Mouse (Mus musculus) heart, embryonic 12.5 days (tissue): ENCODE measurements around the gene Mcrs1. TPM values are rescaled to one million over a fixed set of nuclear protein-coding genes. Genes with fewer than 3 reads are reported as not detected.

ENCODE experiments used
- ATAC-seq: fragments of 200-750 bp; cut with Nextera tagmentation; 2 replicates; pipeline ENCODE4 v1.8.0; 2017; ENCODE audit warnings: moderate TSS enrichment, moderate library complexity; ENCODE audit not compliant: insufficient number of reproducible peaks, low FRiP score
- H3K27ac ChIP-seq: fragments of 300-500 bp; sonication (generic); 2 replicates; pipeline ENCODE4 v1.5.1; 2016; ENCODE audit warnings: mild to moderate bottlenecking, moderate library complexity; ENCODE audit not compliant: poor library complexity, severe bottlenecking
- H3K27me3 ChIP-seq: fragments of 300-500 bp; sonication (generic); replicated peaks from 2 replicates; pipeline ENCODE4 v1.6.1; 2016; ENCODE audit warnings: mild to moderate bottlenecking, moderate library complexity
- H3K36me3 ChIP-seq: fragments of 300-500 bp; sonication (generic); 2 replicates; pipeline ENCODE4 v1.6.1; 2016; ENCODE audit warnings: mild to moderate bottlenecking, moderate library complexity
- H3K4me1 ChIP-seq: fragments of 300-500 bp; sonication (generic); replicated peaks from 2 replicates; pipeline ENCODE4 v1.6.1; 2016; ENCODE audit warnings: mild to moderate bottlenecking
- H3K4me2 ChIP-seq: fragments of 300-500 bp; sonication (generic); 2 replicates; pipeline ENCODE4 v1.6.1; 2016; ENCODE audit warnings: mild to moderate bottlenecking, moderate library complexity
- H3K4me3 ChIP-seq: fragments of 300-500 bp; sonication (generic); 2 replicates; pipeline ENCODE4 v1.5.1; 2016; ENCODE audit warnings: mild to moderate bottlenecking
- H3K9ac ChIP-seq: fragments of 300-500 bp; sonication (generic); 2 replicates; pipeline ENCODE4 v1.6.1; 2016; ENCODE audit warnings: mild to moderate bottlenecking, moderate library complexity
- H3K9me3 ChIP-seq: fragments of 300-500 bp; sonication (generic); replicated peaks from 2 replicates; pipeline ENCODE4 v1.6.1; 2016; ENCODE audit warnings: mild to moderate bottlenecking, moderate library complexity
- WGBS: fragments of 180-500 bp; shearing (Covaris S2); methylation state at CpG from one replicate; pipeline ENCODE4 v1.1.7; 2016; 5-methylcytosine and 5-hydroxymethylcytosine counted together
- polyA plus RNA-seq: library from polyadenylated mRNA; unstranded; fragments of >200 nt; fragmentation: Nextera tagmentation; extraction: Ambion mirVana; gene quantifications from 2 replicates; pipeline ENCODE4 v1.2.1, GENCODE M21; 2016

The Mcrs1 gene
- 143 and 152 TPM in 2 replicates for polyA plus RNA-seq

DNA sequence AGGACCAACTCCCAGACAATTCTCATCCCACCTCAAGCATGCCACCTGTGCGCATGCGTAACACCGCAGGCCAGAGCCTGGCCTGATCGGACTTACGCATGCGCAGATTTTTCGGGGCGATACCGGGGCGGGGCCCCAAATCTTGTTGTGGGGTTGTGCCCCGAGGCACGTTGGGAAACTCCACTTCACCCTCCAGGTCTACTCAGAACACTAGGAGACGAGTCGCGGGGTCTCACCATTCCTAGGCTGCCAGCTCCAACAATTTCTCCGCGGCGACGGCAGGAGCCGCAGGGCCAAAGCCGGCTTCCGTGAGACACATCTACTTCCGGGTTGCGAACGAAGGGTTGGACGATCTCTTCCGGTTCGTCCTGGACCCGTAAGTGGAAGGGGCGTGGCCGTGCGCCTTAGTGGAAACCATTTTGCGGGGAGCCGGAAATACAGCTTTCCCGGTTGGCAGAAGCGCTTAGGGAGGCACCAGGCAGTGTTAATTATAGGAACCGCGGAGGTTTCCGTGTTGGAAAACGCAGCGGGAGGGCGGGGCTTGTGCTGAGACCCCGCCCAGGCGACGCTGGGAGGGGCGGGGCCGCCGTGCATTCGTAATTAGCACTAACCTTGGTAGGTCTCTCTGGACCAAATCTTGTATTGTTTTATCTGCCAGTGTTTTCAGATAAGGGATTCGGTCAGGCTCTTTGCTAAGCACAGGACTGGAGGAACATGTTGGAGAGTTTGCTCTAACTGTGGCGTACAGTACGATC, at the start of gene Mcrs1:
TSS of gene Mcrs1 (minus strand) at position 336 of the 755 bp plus-strand sequence.
- Histone ChIP-seq H3K4me3 (peak within 1 kb of the TSS; percentile 56), H3K4me2 (peak within 1 kb of the TSS; percentile 83), H3K36me3 (peaks cover 20% of the 10 kb centered on the region), H3K27ac (peak within 1 kb of the TSS; percentile 99), H3K27me3 (no peaks in the 10 kb centered on the region), H3K9ac (peak within 1 kb of the TSS; percentile 79), H3K9me3 (no peaks in the 10 kb centered on the region), H3K4me1 (peaks cover 57% of the 10 kb centered on the region)
- under 1% methylated on average over 52 of the region's 52 CpGs for WGBS
- ATAC-seq: peak; percentile 92

DNA sequence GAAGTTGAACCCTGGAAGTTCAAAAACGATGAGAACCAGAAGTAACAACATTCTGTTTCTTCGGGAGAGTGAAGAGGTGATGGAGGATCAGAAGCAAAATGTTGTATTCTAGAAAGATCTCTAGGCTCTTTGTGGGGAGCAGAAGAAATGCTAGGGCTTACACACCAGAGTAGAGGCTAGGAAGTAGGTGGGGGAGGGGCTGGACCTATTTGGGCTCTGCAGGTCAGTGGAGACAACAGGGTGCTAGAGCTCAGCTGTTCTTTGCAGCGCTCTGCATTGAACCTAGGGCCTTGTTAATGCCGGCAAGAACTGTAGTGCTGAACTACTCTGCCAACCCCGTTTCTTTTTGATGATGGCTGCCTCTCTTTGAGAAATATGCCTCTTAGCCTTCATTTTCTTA, 44.5 kb upstream of the Mcrs1 start:
- H3K4me2 ChIP-seq: peak overlapping the region; percentile 83
- no peak for ATAC-seq
- H3K4me1 ChIP-seq: peaks cover 16% of the 10 kb centered on the region
- H3K4me3 ChIP-seq: peak overlapping the region; percentile 74
- WGBS: 37% methylated on average over 5 of the region's 5 CpGs
- H3K36me3 ChIP-seq: 0 out of 2 replicates have a peak, but pooled peaks cover 4% of the 10 kb centered on the region
- no peak overlapping the region for H3K27ac ChIP-seq
- H3K9ac ChIP-seq: peak overlapping the region; percentile 78
- H3K9me3 ChIP-seq: no peaks in the 10 kb centered on the region
- H3K27me3 ChIP-seq: no peaks in the 10 kb centered on the region

DNA sequence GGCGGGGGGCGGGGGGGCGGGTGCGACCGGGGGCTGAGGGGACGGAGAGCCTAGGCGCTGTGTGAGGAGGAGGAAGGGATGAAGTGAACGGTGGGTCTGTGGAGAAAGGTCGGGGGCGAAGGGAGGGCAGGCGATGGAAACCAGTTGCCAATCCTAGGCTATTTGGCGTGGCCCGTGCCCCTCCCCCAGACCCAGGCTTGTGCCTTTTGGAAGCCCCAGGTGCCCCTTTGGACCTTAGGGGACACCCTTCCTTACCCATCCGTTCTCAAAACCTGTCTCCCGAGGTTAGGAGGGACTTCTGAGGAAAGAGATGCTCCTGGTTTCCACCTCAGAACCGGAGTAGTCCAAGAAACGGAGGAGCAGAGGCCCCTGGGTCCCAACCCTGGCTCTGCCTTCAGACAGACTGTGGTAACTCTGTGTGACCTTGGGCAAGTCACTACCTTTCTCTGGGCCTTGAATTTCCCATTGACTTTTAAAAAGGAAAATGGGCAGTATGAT, 43.8 kb upstream of the Mcrs1 start, which contains the start of gene Fam186b:
TSS of gene Fam186b (minus strand) at position 405 of the 498 bp plus-strand sequence.
- ATAC-seq: no peak
- Histone ChIP-seq H3K4me1 (peaks cover 16% of the 10 kb centered on the region), H3K9me3 (no peaks in the 10 kb centered on the region), H3K36me3 (0 out of 2 replicates have a peak, but pooled peaks cover 4% of the 10 kb centered on the region), H3K4me2 (peak within 1 kb of the TSS; percentile 83), H3K4me3 (peak within 1 kb of the TSS; percentile 74), H3K9ac (peak within 1 kb of the TSS; percentile 78), H3K27me3 (no peaks in the 10 kb centered on the region), H3K27ac (peak within 1 kb of the TSS; percentile 89)
- 2% methylated on average over 13 of the region's 17 CpGs for WGBS

- under 1% methylated on average over 63 of the region's 64 CpGs for WGBS
- Histone ChIP-seq H3K27ac (peak within 1 kb of the TSS; percentile 89), H3K9me3 (no peaks in the 10 kb centered on the region), H3K36me3 (no peaks in the 10 kb centered on the region), H3K9ac (peak within 1 kb of the TSS; percentile 78), H3K27me3 (no peaks in the 10 kb centered on the region), H3K4me2 (peak within 1 kb of the TSS; percentile 83), H3K4me1 (peaks cover 16% of the 10 kb centered on the region), H3K4me3 (peak within 1 kb of the TSS; percentile 74)
- ATAC-seq: peak; percentile 95
Measured at GRCm38 (mm10) chr15:99294813-99295374, 43.1 kb upstream of the Mcrs1 start, which contains the start of gene Prpf40b. Gene Prpf40b, plus strand, starts transcription at chr15:99295087.

- Histone ChIP-seq H3K27ac (peak overlapping the region; percentile 89; the same call in 1 of the 2 replicates), H3K27me3 (no peaks in the 10 kb centered on the region), H3K36me3 (no peaks in the 10 kb centered on the region), H3K4me2 (peak overlapping the region; percentile 83), H3K9ac (peak overlapping the region; percentile 78), H3K9me3 (no peaks in the 10 kb centered on the region), H3K4me3 (peak overlapping the region; percentile 74), H3K4me1 (peaks cover 16% of the 10 kb centered on the region)
- 18% methylated on average over 16 of the region's 16 CpGs for WGBS
- no peak for ATAC-seq
Measured at GRCm38 (mm10) chr15:99294287-99294686, 42.5 kb upstream of the Mcrs1 start.

GRCm38 (mm10) chr15:99290586-99290985, 38.8 kb upstream of the Mcrs1 start:
- Histone ChIP-seq H3K9me3 (no peaks in the 10 kb centered on the region), H3K27me3 (no peaks in the 10 kb centered on the region), H3K4me1 (peaks cover 8% of the 10 kb centered on the region), H3K9ac (no peak overlapping the region), H3K27ac (no peak overlapping the region), H3K36me3 (no peaks in the 10 kb centered on the region), H3K4me3 (no peak overlapping the region), H3K4me2 (no peak overlapping the region)
- ATAC-seq: no peak
- 73% methylated on average over 11 of the region's 11 CpGs for WGBS

GRCm38 (mm10) chr15:99285189-99285535, 33.4 kb upstream of the Mcrs1 start:
- Histone ChIP-seq H3K9me3 (no peaks in the 10 kb centered on the region), H3K36me3 (no peaks in the 10 kb centered on the region), H3K27ac (no peak overlapping the region), H3K27me3 (peaks cover 3% of the 10 kb centered on the region; the same call in 1 of the 2 replicates), H3K4me1 (peaks cover 17% of the 10 kb centered on the region), H3K4me2 (peak overlapping the region; percentile 44; the same call in 1 of the 2 replicates), H3K9ac (no peak overlapping the region), H3K4me3 (no peak overlapping the region)
- peak; percentile 38; the same call in 1 of the 2 replicates for ATAC-seq
- WGBS: 35% methylated on average over 8 of the region's 8 CpGs

GRCm38 (mm10) chr15:99284527-99285188, 32.9 kb upstream of the Mcrs1 start:
- WGBS: 30% methylated on average over 14 of the region's 14 CpGs
- no peak overlapping the region; the same call in 1 of the 2 replicates for H3K9ac ChIP-seq
- H3K4me3 ChIP-seq: no peak overlapping the region
- H3K27ac ChIP-seq: no peak overlapping the region
- peaks cover 17% of the 10 kb centered on the region for H3K4me1 ChIP-seq
- peak; percentile 25; the same call in 1 of the 2 replicates for ATAC-seq
- H3K36me3 ChIP-seq: no peaks in the 10 kb centered on the region
- peak overlapping the region; percentile 44 for H3K4me2 ChIP-seq
- no peaks in the 10 kb centered on the region for H3K9me3 ChIP-seq
- H3K27me3 ChIP-seq: peaks cover 8% of the 10 kb centered on the region; the same call in 1 of the 2 replicates

DNA sequence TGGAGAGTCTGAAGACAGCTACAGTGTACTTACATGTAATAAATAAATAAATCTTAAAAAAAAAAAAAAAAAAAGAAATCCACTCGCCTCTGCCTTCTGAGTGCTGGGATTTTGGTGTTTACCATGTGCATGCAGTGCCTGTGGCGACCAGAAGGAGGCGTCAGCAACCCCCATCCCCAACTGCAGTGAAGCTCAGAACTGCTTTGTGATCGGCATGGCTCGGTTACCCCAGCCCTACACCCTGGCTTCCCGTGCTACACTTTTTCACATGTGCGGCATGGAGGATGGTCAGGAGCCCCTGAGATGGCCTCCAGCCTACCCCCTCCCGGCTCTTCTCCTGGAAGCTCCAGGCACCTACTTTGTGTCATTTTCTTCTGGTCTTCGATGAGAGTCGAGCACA, 31.7 kb upstream of the Mcrs1 start:
- Histone ChIP-seq H3K4me3 (no peak overlapping the region), H3K9me3 (no peaks in the 10 kb centered on the region), H3K4me2 (no peak overlapping the region), H3K27ac (no peak overlapping the region), H3K4me1 (peaks cover 17% of the 10 kb centered on the region), H3K27me3 (peaks cover 11% of the 10 kb centered on the region; the same call in 1 of the 2 replicates), H3K36me3 (no peaks in the 10 kb centered on the region), H3K9ac (no peak overlapping the region)
- WGBS: 59% methylated on average over 10 of the region's 10 CpGs
- no peak for ATAC-seq

DNA sequence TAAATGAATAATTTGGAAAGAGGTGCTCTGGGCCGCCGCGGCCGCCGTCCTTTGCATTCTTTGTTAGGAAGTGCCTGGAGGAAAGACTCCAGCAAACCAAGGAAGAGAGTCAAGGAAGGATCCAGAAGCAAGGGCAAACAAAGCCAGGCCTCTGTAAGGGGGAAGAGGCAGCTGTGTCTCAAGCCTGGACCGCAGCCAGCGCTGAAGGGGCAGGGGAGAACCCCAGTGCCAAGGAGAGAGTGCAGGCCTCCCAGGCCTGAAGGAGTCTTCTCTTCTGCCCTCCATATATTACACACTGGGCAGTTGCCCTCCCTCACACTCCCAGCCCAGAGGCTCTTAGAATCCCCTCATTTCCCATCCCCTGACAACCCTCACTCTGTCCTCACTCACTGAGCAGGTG, 26.5 kb upstream of the Mcrs1 start:
- no peak overlapping the region for H3K4me2 ChIP-seq
- H3K4me3 ChIP-seq: no peak overlapping the region
- 83% methylated on average over 7 of the region's 7 CpGs for WGBS
- no peak overlapping the region for H3K9ac ChIP-seq
- H3K9me3 ChIP-seq: no peaks in the 10 kb centered on the region
- H3K36me3 ChIP-seq: no peaks in the 10 kb centered on the region
- no peaks in the 10 kb centered on the region for H3K4me1 ChIP-seq
- H3K27ac ChIP-seq: no peak overlapping the region
- no peak for ATAC-seq
- H3K27me3 ChIP-seq: peaks cover 11% of the 10 kb centered on the region; the same call in 1 of the 2 replicates

DNA sequence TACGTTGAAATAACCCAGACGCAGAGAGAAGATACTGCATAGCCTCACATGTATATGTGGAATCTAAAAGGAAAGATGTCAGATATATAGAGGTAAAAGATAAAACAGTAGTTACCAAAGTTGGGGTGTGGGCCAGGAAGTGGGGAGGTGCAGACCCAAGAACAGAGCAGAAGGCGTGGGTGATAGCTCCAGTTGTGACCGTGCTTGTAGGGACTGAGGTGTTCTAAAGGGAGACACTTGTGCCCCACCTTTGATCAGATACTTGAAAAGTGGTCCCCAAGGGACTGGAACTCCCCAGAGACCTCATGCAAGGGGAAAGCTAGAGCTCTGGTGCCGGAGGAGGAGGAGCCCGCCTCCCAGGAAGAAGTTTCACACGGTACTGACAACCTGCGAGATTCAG, 24.3 kb upstream of the Mcrs1 start:
- H3K4me2 ChIP-seq: no peak overlapping the region
- no peak overlapping the region for H3K27ac ChIP-seq
- ATAC-seq: no peak
- no peak overlapping the region for H3K4me3 ChIP-seq
- peaks cover 11% of the 10 kb centered on the region; the same call in 1 of the 2 replicates for H3K27me3 ChIP-seq
- H3K36me3 ChIP-seq: no peaks in the 10 kb centered on the region
- no peaks in the 10 kb centered on the region for H3K9me3 ChIP-seq
- WGBS: 76% methylated on average over 8 of the region's 8 CpGs
- H3K9ac ChIP-seq: no peak overlapping the region
- H3K4me1 ChIP-seq: no peaks in the 10 kb centered on the region
